Mouse (Mus musculus): ENCODE measurements around the gene Pigk. TPM values are rescaled to one million over a fixed set of nuclear protein-coding genes. Genes with fewer than 3 reads are reported as not detected.

Pigk gene
- polyA plus RNA-seq, 1 experiment from 2014 or later, result 40.9 TPM

DNA sequence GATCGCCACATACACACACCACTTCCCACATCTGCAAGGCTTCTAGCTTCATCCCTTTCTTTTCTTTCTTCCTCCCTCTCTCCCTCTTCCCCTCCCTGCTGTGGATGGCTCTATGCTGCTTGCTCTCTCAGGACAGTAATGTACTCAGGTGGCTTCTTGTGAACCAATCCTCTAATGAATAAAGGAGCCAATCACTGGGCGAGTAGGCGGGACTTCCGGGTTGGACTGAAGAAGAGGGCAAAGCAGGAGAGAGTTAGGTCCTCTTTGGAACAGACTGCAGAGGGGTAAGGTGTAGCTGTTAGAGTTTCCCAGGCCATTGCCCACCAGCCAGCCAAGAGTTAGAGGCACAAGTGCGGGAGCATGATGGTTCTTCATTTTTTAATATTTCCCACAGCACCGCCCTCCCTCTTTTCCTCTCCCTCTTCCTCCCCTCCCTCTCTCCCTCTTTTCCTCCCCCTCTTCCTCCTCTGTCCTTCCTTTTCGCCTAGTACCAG is 215.9 kb downstream of the Pigk start:
- Histone ChIP-seq H3K4me1 (replicated peaks; ENCODE audit: control insufficient read depth, insufficient read depth) (no peaks in the 10 kb centered on the region), H3K9me3 (ENCODE audit: control insufficient read depth, low read length) (no peaks in the 10 kb centered on the region), H3K4me3 (ENCODE audit: low read depth, low read length) (no peak overlapping the region), H3K4me2 (replicated peaks; ENCODE audit: low read depth) (no peak overlapping the region), H3K27me3 (ENCODE audit: control insufficient read depth, insufficient read depth, low read length) (no peaks in the 10 kb centered on the region), H3K9ac (ENCODE audit: low read length) (no peak overlapping the region), H3K27ac (replicated peaks) (no peak overlapping the region), H3K36me3 (ENCODE audit: control insufficient read depth, insufficient read depth, low read length) (no peaks in the 10 kb centered on the region)
- no peak for TF ChIP-seq EP300 (optimal IDR thresholded peaks at IDR 0.05)
- no peak for TF ChIP-seq CTCF (IDR thresholded peaks at IDR 0.05; ENCODE audit: low read depth)
- 71% methylated on average over 7 of the region's 7 CpGs for WGBS
- ATAC-seq (ENCODE audit: low FRiP score, low TSS enrichment), result no peak
- no peak for DNase-seq (ENCODE audit: low spot score)

DNA sequence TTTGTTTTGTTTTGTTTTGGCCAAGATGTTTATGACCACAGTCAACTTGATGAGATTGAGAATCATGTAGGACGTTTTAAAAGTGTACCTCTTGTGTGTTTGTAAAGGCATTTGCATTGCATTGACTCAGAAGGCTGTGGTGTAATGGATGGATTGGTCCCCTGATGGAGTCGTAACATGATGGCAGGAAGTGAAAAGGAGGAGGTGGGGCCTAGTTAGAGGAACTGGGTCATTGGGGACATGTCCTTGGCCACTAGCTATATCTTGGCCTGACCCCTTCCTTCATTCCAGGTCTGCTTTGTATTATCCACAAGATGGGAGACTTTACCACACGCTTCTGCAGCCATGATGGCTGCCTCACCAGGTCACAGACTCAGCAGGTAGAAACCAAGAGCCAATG is 217.5 kb downstream of the Pigk start:
- DNase-seq (ENCODE audit: low spot score) (no peak), ATAC-seq (ENCODE audit: low FRiP score, low TSS enrichment) (no peak)
- Histone ChIP-seq H3K27ac (replicated peaks) (no peak overlapping the region), H3K4me1 (replicated peaks; ENCODE audit: control insufficient read depth, insufficient read depth) (no peaks in the 10 kb centered on the region), H3K4me3 (ENCODE audit: low read depth, low read length) (no peak overlapping the region), H3K9ac (ENCODE audit: low read length) (no peak overlapping the region), H3K9me3 (ENCODE audit: control insufficient read depth, low read length) (no peaks in the 10 kb centered on the region), H3K4me2 (replicated peaks; ENCODE audit: low read depth) (no peak overlapping the region), H3K36me3 (ENCODE audit: control insufficient read depth, insufficient read depth, low read length) (no peaks in the 10 kb centered on the region), H3K27me3 (ENCODE audit: control insufficient read depth, insufficient read depth, low read length) (no peaks in the 10 kb centered on the region)
- no peak for TF ChIP-seq CTCF (IDR thresholded peaks at IDR 0.05; ENCODE audit: low read depth)
- no peak for TF ChIP-seq EP300 (optimal IDR thresholded peaks at IDR 0.05)
- 81% methylated on average over 3 of the region's 3 CpGs for WGBS

DNA sequence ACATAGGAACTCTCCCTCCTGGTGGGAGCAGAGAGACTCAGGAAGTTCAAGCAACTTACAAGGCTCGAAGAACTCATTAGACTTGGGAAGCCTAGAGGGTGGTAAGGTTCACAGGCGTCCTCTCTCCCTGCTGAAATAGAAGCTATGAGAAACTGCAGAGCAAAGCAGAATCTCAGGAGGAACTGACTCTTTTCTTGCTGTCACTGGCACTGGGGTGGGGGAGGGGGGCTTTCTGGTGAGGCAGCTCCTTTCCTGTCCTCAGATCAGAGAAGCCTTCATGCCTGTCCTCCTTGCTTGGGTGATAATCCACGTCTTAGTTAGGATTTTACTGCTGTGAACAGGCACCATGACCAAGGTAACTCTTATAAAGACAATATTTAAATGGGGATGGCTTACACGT is 218.2 kb downstream of the Pigk start:
- Histone ChIP-seq H3K27ac (replicated peaks) (no peak overlapping the region), H3K9ac (ENCODE audit: low read length) (no peak overlapping the region), H3K9me3 (ENCODE audit: control insufficient read depth, low read length) (no peaks in the 10 kb centered on the region), H3K4me2 (replicated peaks; ENCODE audit: low read depth) (no peak overlapping the region), H3K36me3 (ENCODE audit: control insufficient read depth, insufficient read depth, low read length) (no peaks in the 10 kb centered on the region), H3K4me3 (ENCODE audit: low read depth, low read length) (no peak overlapping the region), H3K4me1 (replicated peaks; ENCODE audit: control insufficient read depth, insufficient read depth) (no peaks in the 10 kb centered on the region), H3K27me3 (ENCODE audit: control insufficient read depth, insufficient read depth, low read length) (no peaks in the 10 kb centered on the region)
- DNase-seq (ENCODE audit: low spot score) (no peak), ATAC-seq (ENCODE audit: low FRiP score, low TSS enrichment) (no peak)
- 69% methylated on average over 4 of the region's 4 CpGs for WGBS
- TF ChIP-seq EP300 (optimal IDR thresholded peaks at IDR 0.05) (no peak), CTCF (IDR thresholded peaks at IDR 0.05; ENCODE audit: low read depth) (no peak)

DNA sequence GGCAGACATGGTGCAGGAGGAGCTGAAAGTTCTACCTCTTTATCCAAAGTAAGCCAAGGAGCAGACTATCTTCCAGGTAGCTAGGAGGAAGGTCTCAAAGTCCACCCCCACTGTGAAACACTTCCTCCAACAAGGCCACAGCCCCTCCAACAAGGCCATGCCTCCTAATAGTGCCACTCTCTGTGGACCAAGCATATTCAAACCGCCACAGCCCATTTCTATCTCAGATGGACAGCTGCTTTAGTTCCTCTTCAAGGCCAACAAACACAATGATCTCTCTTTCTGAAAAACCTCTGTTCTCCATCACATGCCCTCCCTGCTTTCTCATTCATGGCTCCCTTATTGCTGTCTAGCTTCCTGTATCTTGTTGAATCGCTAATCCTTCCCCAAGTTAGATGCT is 218.6 kb downstream of the Pigk start:
- H3K27ac ChIP-seq (replicated peaks), result no peak overlapping the region
- no peak for TF ChIP-seq CTCF (IDR thresholded peaks at IDR 0.05; ENCODE audit: low read depth)
- no peak for TF ChIP-seq EP300 (optimal IDR thresholded peaks at IDR 0.05)
- H3K27me3 ChIP-seq (ENCODE audit: control insufficient read depth, insufficient read depth, low read length), result no peaks in the 10 kb centered on the region
- H3K9me3 ChIP-seq (ENCODE audit: control insufficient read depth, low read length), result no peaks in the 10 kb centered on the region
- ATAC-seq (ENCODE audit: low FRiP score, low TSS enrichment) (no peak), DNase-seq (ENCODE audit: low spot score) (no peak)
- H3K36me3 ChIP-seq (ENCODE audit: control insufficient read depth, insufficient read depth, low read length), result no peaks in the 10 kb centered on the region
- no peak overlapping the region for H3K9ac ChIP-seq (ENCODE audit: low read length)
- 91% methylated on average over 2 of the region's 2 CpGs for WGBS
- H3K4me1 ChIP-seq (replicated peaks; ENCODE audit: control insufficient read depth, insufficient read depth), result no peaks in the 10 kb centered on the region
- no peak overlapping the region for H3K4me3 ChIP-seq (ENCODE audit: low read depth, low read length)
- no peak overlapping the region for H3K4me2 ChIP-seq (replicated peaks; ENCODE audit: low read depth)

DNA sequence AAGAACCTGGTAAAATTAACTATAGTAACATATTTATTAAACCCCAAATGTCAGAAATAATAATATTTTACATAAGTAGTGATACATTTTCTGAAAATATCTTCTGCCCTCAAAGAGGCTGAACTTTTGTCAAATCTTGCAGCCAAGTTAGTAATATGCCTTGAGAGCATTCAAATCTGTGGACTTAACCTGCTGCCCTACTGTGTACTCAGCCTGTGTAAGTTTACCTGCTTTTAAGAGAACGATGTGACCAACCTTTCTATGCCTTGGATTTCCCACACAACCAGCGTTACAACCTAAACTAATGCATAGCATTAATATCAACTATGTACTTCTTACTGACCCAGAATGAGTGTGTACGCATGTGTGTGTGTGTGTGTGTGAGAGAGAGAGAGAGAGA is 219.8 kb downstream of the Pigk start:
- no peak overlapping the region for H3K4me2 ChIP-seq (replicated peaks; ENCODE audit: low read depth)
- no peaks in the 10 kb centered on the region for H3K9me3 ChIP-seq (ENCODE audit: control insufficient read depth, low read length)
- H3K27me3 ChIP-seq (ENCODE audit: control insufficient read depth, insufficient read depth, low read length), result no peaks in the 10 kb centered on the region
- DNase-seq (ENCODE audit: low spot score), result no peak
- H3K4me3 ChIP-seq (ENCODE audit: low read depth, low read length), result no peak overlapping the region
- no peaks in the 10 kb centered on the region for H3K4me1 ChIP-seq (replicated peaks; ENCODE audit: control insufficient read depth, insufficient read depth)
- no peak for TF ChIP-seq EP300 (optimal IDR thresholded peaks at IDR 0.05)
- TF ChIP-seq CTCF (IDR thresholded peaks at IDR 0.05; ENCODE audit: low read depth), result no peak
- ATAC-seq (ENCODE audit: low FRiP score, low TSS enrichment), result no peak
- WGBS, result 83% methylated on average over 3 of the region's 3 CpGs
- H3K36me3 ChIP-seq (ENCODE audit: control insufficient read depth, insufficient read depth, low read length), result no peaks in the 10 kb centered on the region
- H3K27ac ChIP-seq (replicated peaks), result no peak overlapping the region
- H3K9ac ChIP-seq (ENCODE audit: low read length), result no peak overlapping the region

DNA sequence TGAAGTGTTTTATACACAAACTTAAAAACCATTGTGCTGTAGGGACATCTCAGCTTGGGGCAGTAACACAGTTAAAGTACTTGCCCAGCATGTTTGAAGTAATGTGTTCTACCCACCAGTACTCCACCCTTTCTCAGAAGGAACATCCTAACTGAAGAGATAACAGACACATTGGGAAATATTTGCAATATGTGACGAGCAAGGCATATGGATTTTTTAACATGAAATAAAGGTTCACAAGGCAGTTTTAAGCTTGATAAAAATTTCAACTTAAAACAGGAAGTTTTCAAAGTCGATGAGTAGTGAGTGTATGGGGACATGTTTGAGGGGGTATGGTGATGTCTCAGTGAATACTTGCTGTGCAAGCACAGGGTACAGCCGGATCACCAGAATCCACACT is 222.4 kb downstream of the Pigk start:
- Histone ChIP-seq H3K27me3 (ENCODE audit: control insufficient read depth, insufficient read depth, low read length) (no peaks in the 10 kb centered on the region), H3K9ac (ENCODE audit: low read length) (no peak overlapping the region), H3K36me3 (ENCODE audit: control insufficient read depth, insufficient read depth, low read length) (no peaks in the 10 kb centered on the region), H3K4me3 (ENCODE audit: low read depth, low read length) (no peak overlapping the region), H3K27ac (replicated peaks) (no peak overlapping the region), H3K4me1 (replicated peaks; ENCODE audit: control insufficient read depth, insufficient read depth) (no peaks in the 10 kb centered on the region), H3K9me3 (ENCODE audit: control insufficient read depth, low read length) (no peaks in the 10 kb centered on the region), H3K4me2 (replicated peaks; ENCODE audit: low read depth) (no peak overlapping the region)
- ATAC-seq (ENCODE audit: low FRiP score, low TSS enrichment), result no peak
- no peak for TF ChIP-seq EP300 (optimal IDR thresholded peaks at IDR 0.05)
- WGBS, result 89% methylated on average over 3 of the region's 3 CpGs
- no peak for DNase-seq (ENCODE audit: low spot score)

Data from stomach, postnatal 0 days (tissue).